Mouse (Mus musculus) lung, adult 10 weeks (tissue): ENCODE results near the gene Zcchc13. TPM values are rescaled to one million over a fixed set of nuclear protein-coding genes. Genes with fewer than 3 reads are reported as not detected.

ENCODE experiments used
- polyA plus RNA-seq: library from polyadenylated mRNA; stranded (reverse); fragments of 350-450 nt; fragmentation: Illumina TruSeq; extraction: RNeasy Lipid Tissue Mini Kit (QIAGEN cat#74804); gene quantifications from one replicate; pipeline ENCODE4 v1.2.3, GENCODE M21; 2014; ENCODE audit warnings: low read depth, low replicate concordance; ENCODE audit not compliant: insufficient read depth

Zcchc13 gene
- polyA plus RNA-seq = not detected

GRCm38 (mm10) chrX:103630303-103630702 is at the start of gene Zcchc13:
TSS of gene Zcchc13 (plus strand) at chrX:103630586.

Other genes starting within 250 kb of the Zcchc13 start
- gene Tsx, start 216.1 kb upstream of the Zcchc13 start, polyA plus RNA-seq = not detected
- gene Gm26992, start 208.6 kb upstream of the Zcchc13 start, polyA plus RNA-seq = not detected
- gene Slc16a2, start 191.4 kb downstream of the Zcchc13 start, polyA plus RNA-seq = 7.4 TPM